14 mouse cellular contexts compared by ENCODE assay signal in genomic region chr1:159696717-159697116, GRCm38 (mm10).
"Had no signal": no experiment of that assay in that cellular context is flagged by ENCODE, and none has a peak within 500 bp of the region (broad histone marks: within the 10 kb centered on the region; RNA-seq: fewer than 3 reads in every experiment).

No protein-coding gene starts in this region.

- H3K9ac ChIP-seq: kidney, embryonic 15.5 days; limb, embryonic 13.5 days; liver, embryonic 14.5 days; midbrain, embryonic 12.5 days; neural tube, embryonic 15.5 days had no signal

- H3K27ac ChIP-seq: kidney, embryonic 15.5 days; limb, embryonic 13.5 days; liver, embryonic 14.5 days; midbrain, embryonic 12.5 days; neural tube, embryonic 15.5 days had no signal

- H3K36me3 ChIP-seq: kidney, embryonic 15.5 days; limb, embryonic 13.5 days; midbrain, embryonic 12.5 days; neural tube, embryonic 15.5 days had no signal

- DNase-seq: kidney, adult 2 months; kidney, postnatal 14 days; lung, adult 18-20 months; right cerebral cortex, adult 18-20 months; right cerebral cortex, postnatal 4 days; spleen, adult 18-20 months; thymus, adult 18-20 months; thymus, postnatal 14 days had no signal

- H3K4me2 ChIP-seq: kidney, embryonic 15.5 days; limb, embryonic 13.5 days; midbrain, embryonic 12.5 days; neural tube, embryonic 15.5 days had no signal

- H3K4me1 ChIP-seq: kidney, embryonic 15.5 days; midbrain, embryonic 12.5 days; neural tube, embryonic 15.5 days had no signal

- H3K27me3 ChIP-seq: kidney, embryonic 15.5 days; limb, embryonic 13.5 days; midbrain, embryonic 12.5 days; neural tube, embryonic 15.5 days had no signal

- H3K9me3 ChIP-seq: kidney, embryonic 15.5 days; limb, embryonic 13.5 days; midbrain, embryonic 12.5 days; neural tube, embryonic 15.5 days had no signal

- H3K4me3 ChIP-seq: kidney, embryonic 15.5 days; limb, embryonic 13.5 days; midbrain, embryonic 12.5 days; myocyte; neural tube, embryonic 15.5 days had no signal
